Mouse (Mus musculus) MEL (cell line): ENCODE measurements at regions not wholly inside any gene's neighbourhood (a gene's known extent, or its start where the extent isn't known, plus 50 kb on each side); places are given as distances from the start of the nearest gene placed in this dataset.
A peak's percentile ranks its signal among the peaks of the same experiment; 100 is the strongest.

Source experiments
- DNase-seq: peaks from one replicate; pipeline ENCODE4 v3.0.0; 2011; ENCODE audit warnings: low read depth, low spot score
- H3K27ac ChIP-seq: 2 replicates; pipeline ENCODE4 v1.5.1; 2012; ENCODE audit warnings: low read depth, mild to moderate bottlenecking, control low read depth, low read length, moderate library complexity; ENCODE audit not compliant: control insufficient read depth
- H3K27me3 ChIP-seq, 2 experiments: fragments of 150-350 bp in 1 of 2; sonication (generic) in 1 of 2; 2 replicates each; pipeline ENCODE4 v1.6.1; 2012; ENCODE audit warnings: low read length in 2 of 2, mild to moderate bottlenecking in 2 of 2, improper control_type of control experiment in 1 of 2, moderate library complexity in 1 of 2; ENCODE audit not compliant: insufficient read depth in 2 of 2, control insufficient read depth in 1 of 2
- H3K36me3 ChIP-seq, 2 experiments: 2 replicates each; pipeline ENCODE4 v1.6.1; 2012 to 2014; ENCODE audit warnings: low read length in 2 of 2, improper control_type of control experiment in 1 of 2, inconsistent platforms in 1 of 2, mild to moderate bottlenecking in 1 of 2; ENCODE audit not compliant: insufficient read depth in 2 of 2, control insufficient read depth in 1 of 2
- H3K4me1 ChIP-seq, 2 experiments: fragments of 150-350 bp in 1 of 2; sonication (generic) in 1 of 2; 2 replicates each; pipeline ENCODE4 v1.6.1; 2012; ENCODE audit warnings: low read length in 2 of 2, improper control_type of control experiment in 1 of 2, mild to moderate bottlenecking in 1 of 2; ENCODE audit not compliant: insufficient read depth in 2 of 2, control insufficient read depth in 1 of 2
- H3K4me3 ChIP-seq, 2 experiments: fragments of 150-350 bp in 1 of 2; sonication (generic) in 1 of 2; 2 replicates each; pipeline ENCODE4 v1.5.1; 2012; ENCODE audit warnings: low read depth in 2 of 2, low read length in 2 of 2, mild to moderate bottlenecking in 2 of 2, moderate library complexity in 2 of 2, control low read depth in 1 of 2, improper control_type of control experiment in 1 of 2; ENCODE audit not compliant: control insufficient read depth in 1 of 2, insufficient read depth in 1 of 2
- H3K79me2 ChIP-seq: 2 replicates; pipeline ENCODE4 v1.6.1; 2012; ENCODE audit warnings: mild to moderate bottlenecking, low read length, moderate library complexity; ENCODE audit not compliant: control insufficient read depth, poor library complexity, insufficient read depth
- H3K9ac ChIP-seq: 2 replicates; pipeline ENCODE4 v1.6.1; 2012; ENCODE audit warnings: low read depth, mild to moderate bottlenecking, control low read depth, low read length, moderate library complexity; ENCODE audit not compliant: control insufficient read depth, poor library complexity, severe bottlenecking
- H3K9me3 ChIP-seq: fragments of 150-350 bp; sonication (generic); replicated peaks from 2 replicates; pipeline ENCODE4 v1.6.1; 2012; ENCODE audit warnings: mild to moderate bottlenecking, low read length, improper control_type of control experiment, moderate library complexity; ENCODE audit not compliant: insufficient read depth
- CHD1 ChIP-seq: IDR thresholded peaks from 2 replicates; pipeline ENCODE4 v1.6.1; 2012; ENCODE audit warnings: low read depth, mild to moderate bottlenecking, inconsistent platforms, low read length, improper control_type of control experiment
- CHD2 ChIP-seq: IDR thresholded peaks from 2 replicates; pipeline ENCODE4 v1.6.1; 2011; ENCODE audit warnings: low read length, improper control_type of control experiment
- E2F4 ChIP-seq: IDR thresholded peaks from 2 replicates; pipeline ENCODE4 v1.6.1; 2011; ENCODE audit warnings: low read depth, low read length, improper control_type of control experiment, borderline replicate concordance
- ELF1 ChIP-seq: IDR thresholded peaks from 2 replicates; pipeline ENCODE4 v1.6.1; 2014; ENCODE audit warnings: low read depth, mild to moderate bottlenecking, inconsistent platforms, low read length, improper control_type of control experiment, moderate library complexity
- GATA1 ChIP-seq: IDR thresholded peaks from 2 replicates; pipeline ENCODE4 v1.6.1; 2011; ENCODE audit warnings: low read depth, low read length, improper control_type of control experiment
- HCFC1 ChIP-seq: IDR thresholded peaks from 2 replicates; pipeline ENCODE4 v1.6.1; 2012; ENCODE audit warnings: low read depth, mild to moderate bottlenecking, inconsistent platforms, low read length, improper control_type of control experiment, moderate library complexity
- MYB ChIP-seq: IDR thresholded peaks from 2 replicates; pipeline ENCODE4 v1.6.1; 2011; ENCODE audit warnings: mild to moderate bottlenecking, low read depth, low read length, improper control_type of control experiment
- SMC3 ChIP-seq: IDR thresholded peaks from 2 replicates; pipeline ENCODE4 v1.6.1; 2011; ENCODE audit warnings: low read depth, low read length, improper control_type of control experiment
- USF1 ChIP-seq: IDR thresholded peaks from 2 replicates; pipeline ENCODE4 v1.6.1; 2014; ENCODE audit warnings: low read depth, mild to moderate bottlenecking, inconsistent platforms, low read length, improper control_type of control experiment, moderate library complexity
- USF2 ChIP-seq, 2 experiments: IDR thresholded peaks; 2 replicates each; pipeline ENCODE4 v1.6.1; 2011 to 2012; ENCODE audit warnings: improper control_type of control experiment in 2 of 2, low read length in 2 of 2, borderline replicate concordance in 1 of 2, inconsistent platforms in 1 of 2, low read depth in 1 of 2, mild to moderate bottlenecking in 1 of 2; ENCODE audit not compliant: insufficient read depth in 1 of 2
- ZC3H11A ChIP-seq: IDR thresholded peaks from 2 replicates; pipeline ENCODE4 v1.6.1; 2012; ENCODE audit warnings: low read depth, mild to moderate bottlenecking, inconsistent platforms, low read length, improper control_type of control experiment

GRCm38 (mm10) chr2:146625166-146625751 lies 113.1 kb upstream of the Ralgapa2 start:
- Histone ChIP-seq H3K79me2 (no peaks in the 10 kb centered on the region), H3K27me3 (no peaks in the 10 kb centered on the region; a peak in 1 of 4 replicates), H3K9ac (no peak overlapping the region), H3K4me3 (no peak overlapping the region), H3K9me3 (no peaks in the 10 kb centered on the region), H3K4me1 (peaks cover 0 to 4% of the 10 kb centered on the region in 2 experiments; a peak in 2 of 4 replicates), H3K27ac (no peak overlapping the region), H3K36me3 (no peaks in the 10 kb centered on the region)
- no peak for TF ChIP-seq ZC3H11A
- 0 out of 2 replicates have a peak, but pooled peaks have one; percentile 9 for TF ChIP-seq GATA1
- DNase-seq: no peak

GRCm38 (mm10) chr2:146626531-146626930 lies 114.4 kb upstream of the Ralgapa2 start:
- H3K4me3 ChIP-seq: no peak overlapping the region
- no peak overlapping the region for H3K27ac ChIP-seq
- DNase-seq: no peak
- no peaks in the 10 kb centered on the region; a peak in 2 of 4 replicates for H3K27me3 ChIP-seq
- H3K36me3 ChIP-seq: no peaks in the 10 kb centered on the region
- H3K4me1 ChIP-seq: peaks cover 0 to 4% of the 10 kb centered on the region in 2 experiments; a peak in 2 of 4 replicates
- H3K9me3 ChIP-seq: no peaks in the 10 kb centered on the region
- H3K79me2 ChIP-seq: no peaks in the 10 kb centered on the region
- TF ChIP-seq MYB: no peak
- TF ChIP-seq SMC3: no peak
- TF ChIP-seq USF1: no peak
- no peak for TF ChIP-seq HCFC1
- TF ChIP-seq USF2 (IDR thresholded peaks at IDR 0.05; ENCODE audit: borderline replicate concordance in 1 of 2, insufficient read depth in 1 of 2, low read depth in 1 of 2, low read length in 2 of 2): no peak
- TF ChIP-seq CHD1: no peak
- no peak overlapping the region for H3K9ac ChIP-seq

GRCm38 (mm10) chr2:146630179-146630578 lies 118.0 kb upstream of the Ralgapa2 start:
- Histone ChIP-seq H3K4me3 (no peak overlapping the region), H3K9me3 (no peaks in the 10 kb centered on the region), H3K4me1 (peaks cover 0 to 2% of the 10 kb centered on the region in 2 experiments; a peak in 2 of 4 replicates), H3K9ac (no peak overlapping the region), H3K27ac (no peak overlapping the region), H3K79me2 (no peaks in the 10 kb centered on the region), H3K36me3 (no peaks in the 10 kb centered on the region), H3K27me3 (no peaks in the 10 kb centered on the region; a peak in 2 of 4 replicates)
- TF ChIP-seq USF1 (no peak), ELF1 (no peak), E2F4 (no peak), CHD2 (no peak)
- no peak for DNase-seq
